Mouse (Mus musculus): ENCODE results near the gene Olfr1209. TPM values are rescaled to one million over a fixed set of nuclear protein-coding genes. Genes with fewer than 3 reads are reported as not detected.

The Olfr1209 gene
- polyA plus RNA-seq (2017; shearing (Covaris generic)): not detected

- ATAC-seq: no peak
Measured at GRCm38 (mm10) chr2:88915057-88915456, at the start of gene Olfr1209. Gene Olfr1209, minus strand, starts transcription at chr2:88915157.

- ATAC-seq: no peak
Measured at GRCm38 (mm10) chr2:88953669-88954068, 38.7 kb upstream of the Olfr1209 start, which contains the start of gene Olfr1212. Gene Olfr1212, plus strand, starts transcription at chr2:88953969.

GRCm38 (mm10) chr2:88938011-88938410, 23.1 kb upstream of the Olfr1209 start, which contains the start of gene Olfr1211:
Gene Olfr1211, minus strand, starts transcription at chr2:88938111.
- ATAC-seq: no peak

GRCm38 (mm10) chr2:88902211-88902610, 12.7 kb downstream of the Olfr1209 start, which contains the start of gene Olfr1208:
Gene Olfr1208, minus strand, starts transcription at chr2:88902311.
- no peak for ATAC-seq

GRCm38 (mm10) chr2:88862931-88863330, 52.0 kb downstream of the Olfr1209 start, which contains the start of gene Olfr1206:
Gene Olfr1206, plus strand, starts transcription at chr2:88863231.
- no peak for ATAC-seq

Other genes starting within 250 kb of the Olfr1209 start
- gene Olfr1193, start 239.5 kb downstream of the Olfr1209 start, polyA plus RNA-seq (2017; shearing (Covaris generic)): not detected
- under 1 TPM in 1 of 2 experiments, not detected in 1; 0.12 TPM for gene Olfr1195, start 226.0 kb downstream of the Olfr1209 start, polyA plus RNA-seq (2017; shearing (Covaris generic))
- not detected for gene Olfr1196, start 210.6 kb downstream of the Olfr1209 start, polyA plus RNA-seq (2017; shearing (Covaris generic))
- gene Olfr1197, start 182.8 kb downstream of the Olfr1209 start, polyA plus RNA-seq (2017; shearing (Covaris generic)): under 1 TPM in 1 of 2 experiments, not detected in 1; 0.20 TPM
- under 1 TPM in 1 of 2 experiments, not detected in 1; 0.09 TPM for gene Olfr1198, start 163.8 kb downstream of the Olfr1209 start, polyA plus RNA-seq (2017; shearing (Covaris generic))
- gene Olfr1199, start 154.7 kb downstream of the Olfr1209 start, polyA plus RNA-seq (2017; shearing (Covaris generic)): not detected
- gene Olfr1200, start 144.7 kb downstream of the Olfr1209 start, polyA plus RNA-seq (2017; shearing (Covaris generic)): under 1 TPM in 1 of 2 experiments, not detected in 1; 0.11 TPM
- gene Olfr1201, start 122.1 kb downstream of the Olfr1209 start, polyA plus RNA-seq (2017; shearing (Covaris generic)): not detected
- not detected for gene Olfr1202, start 100.7 kb downstream of the Olfr1209 start, polyA plus RNA-seq (2017; shearing (Covaris generic))
- gene Olfr1205, start 85.4 kb downstream of the Olfr1209 start, polyA plus RNA-seq (2017; shearing (Covaris generic)): not detected
- not detected for gene Olfr1204, start 65.9 kb downstream of the Olfr1209 start, polyA plus RNA-seq (2017; shearing (Covaris generic))
- not detected for gene Olfr1206, start 51.9 kb downstream of the Olfr1209 start, polyA plus RNA-seq (2017; shearing (Covaris generic))
- gene Olfr1208, start 12.8 kb downstream of the Olfr1209 start, polyA plus RNA-seq (2017; shearing (Covaris generic)): under 1 TPM in 1 of 2 experiments, not detected in 1; 0.11 TPM
- not detected for gene Olfr1211, start 23.0 kb upstream of the Olfr1209 start, polyA plus RNA-seq (2017; shearing (Covaris generic))
- not detected for gene Olfr1212, start 38.8 kb upstream of the Olfr1209 start, polyA plus RNA-seq (2017; shearing (Covaris generic))
- gene Gm13762, start 65.1 kb upstream of the Olfr1209 start, polyA plus RNA-seq (2017; shearing (Covaris generic)): not detected
- gene Olfr1214, start 77.5 kb upstream of the Olfr1209 start, polyA plus RNA-seq (2017; shearing (Covaris generic)): not detected
- gene Olfr1215, start 91.8 kb upstream of the Olfr1209 start, polyA plus RNA-seq (2017; shearing (Covaris generic)): not detected
- not detected for gene Olfr1216, start 103.2 kb upstream of the Olfr1209 start, polyA plus RNA-seq (2017; shearing (Covaris generic))
- gene Olfr1217, start 116.9 kb upstream of the Olfr1209 start, polyA plus RNA-seq (2017; shearing (Covaris generic)): not detected
- not detected for gene Olfr1218, start 146.0 kb upstream of the Olfr1209 start, polyA plus RNA-seq (2017; shearing (Covaris generic))
- not detected for gene Olfr1219, start 168.4 kb upstream of the Olfr1209 start, polyA plus RNA-seq (2017; shearing (Covaris generic))
- under 1 TPM in 1 of 2 experiments, not detected in 1; 0.08 TPM for gene Olfr1220, start 191.7 kb upstream of the Olfr1209 start, polyA plus RNA-seq (2017; shearing (Covaris generic))
- gene Olfr1221, start 202.1 kb upstream of the Olfr1209 start, polyA plus RNA-seq (2017; shearing (Covaris generic)): not detected
- gene Olfr1222, start 217.9 kb upstream of the Olfr1209 start, polyA plus RNA-seq (2017; shearing (Covaris generic)): not detected
- not detected for gene Olfr1223, start 236.4 kb upstream of the Olfr1209 start, polyA plus RNA-seq (2017; shearing (Covaris generic))
- not detected for gene Olfr1224-ps1, start 248.9 kb upstream of the Olfr1209 start, polyA plus RNA-seq (2017; shearing (Covaris generic))

All from CD4-positive, CD25-positive, alpha-beta regulatory T cell, adult 4 months (primary cell).